In genomic region chr11:35736817-35737216, GRCm38 (mm10) we compare ENCODE assay signal across 17 mouse cellular contexts. TPM values are rescaled to one million over a fixed set of nuclear protein-coding genes. Genes with fewer than 3 reads are reported as not detected.
DNase-seq lines count a peak whose midpoint lies in the region; ATAC-seq and TF ChIP-seq lines count a peak whose summit lies in the region.
"Had no signal": no experiment of that assay in that cellular context is flagged by ENCODE, and none has a peak within 500 bp of the region (broad histone marks: within the 10 kb centered on the region; RNA-seq: fewer than 3 reads in every experiment).

No protein-coding gene starts in this region.

- H3K4me1 ChIP-seq in intestine, embryonic 15.5 days (replicated peaks): 0 out of 2 replicates have a peak, but pooled peaks cover 3% of the 10 kb centered on the region
- peaks cover 6% of the 10 kb centered on the region; the same call in 1 of the 2 replicates for H3K4me1 ChIP-seq in intestine, embryonic 16.5 days (ENCODE audit: control insufficient read depth, insufficient read depth, low read length)
- no peaks in the 10 kb centered on the region for H3K4me1 ChIP-seq in lung, embryonic 14.5 days (ENCODE audit: insufficient read depth)
- no peaks in the 10 kb centered on the region for H3K4me1 ChIP-seq in ES-E14 (ENCODE audit: control insufficient read depth in 2 of 2, insufficient read depth in 2 of 2, low read length in 2 of 2, poor library complexity in 1 of 2)
- H3K4me1 ChIP-seq in small intestine, adult 2 months (ENCODE audit: control insufficient read depth, insufficient read depth, insufficient read length, low read length): peaks cover 18% of the 10 kb centered on the region
- H3K4me1 ChIP-seq: embryonic facial prominence, embryonic 13.5 days; limb, embryonic 13.5 days had no signal

- TF ChIP-seq CTCF in lung, embryonic 14.5 days (IDR thresholded peaks at IDR 0.05; ENCODE audit: low read depth): peak; percentile 36
- TF ChIP-seq CTCF in small intestine, adult 2 months (IDR thresholded peaks at IDR 0.05; ENCODE audit: extremely low read depth, insufficient read length, insufficient replicate concordance, low read depth, low read length): peak; percentile 40; the same call in 1 of the 2 replicates

- no peak overlapping the region for H3K9ac ChIP-seq in intestine, embryonic 15.5 days
- H3K9ac ChIP-seq in intestine, embryonic 16.5 days (ENCODE audit: low read depth, low read length): no peak overlapping the region
- no peak overlapping the region for H3K9ac ChIP-seq in lung, embryonic 14.5 days
- no peak overlapping the region for H3K9ac ChIP-seq in ES-E14 (ENCODE audit: insufficient read depth, low read depth, low read length, poor library complexity, severe bottlenecking)
- H3K9ac ChIP-seq: embryonic facial prominence, embryonic 13.5 days; limb, embryonic 13.5 days had no signal

- no peak overlapping the region for H3K4me3 ChIP-seq in intestine, embryonic 15.5 days (replicated peaks)
- H3K4me3 ChIP-seq in intestine, embryonic 16.5 days (ENCODE audit: low read length): no peak overlapping the region
- H3K4me3 ChIP-seq in lung, embryonic 14.5 days (ENCODE audit: low read depth, low read length): no peak overlapping the region
- no peak overlapping the region for H3K4me3 ChIP-seq in ES-E14 (ENCODE audit: insufficient read depth in 1 of 2, low read depth in 1 of 2, low read length in 2 of 2, poor library complexity in 1 of 2, severe bottlenecking in 1 of 2)
- H3K4me3 ChIP-seq in small intestine, adult 2 months (ENCODE audit: low read depth, low read length): no peak overlapping the region
- H3K4me3 ChIP-seq: embryonic facial prominence, embryonic 13.5 days; limb, embryonic 13.5 days had no signal

- no peak for TF ChIP-seq POLR2A in small intestine, adult 2 months (IDR thresholded peaks at IDR 0.05; ENCODE audit: low read depth, low read length)

- H3K9me3 ChIP-seq in intestine, embryonic 15.5 days: no peaks in the 10 kb centered on the region
- H3K9me3 ChIP-seq in intestine, embryonic 16.5 days (ENCODE audit: control insufficient read depth, low read length): no peaks in the 10 kb centered on the region
- no peaks in the 10 kb centered on the region for H3K9me3 ChIP-seq in lung, embryonic 14.5 days (ENCODE audit: low read depth, low read length)
- H3K9me3 ChIP-seq in ES-E14 (ENCODE audit: control insufficient read depth, insufficient read depth, low read depth, low read length): no peaks in the 10 kb centered on the region
- H3K9me3 ChIP-seq: embryonic facial prominence, embryonic 13.5 days; limb, embryonic 13.5 days had no signal

- no peak overlapping the region for H3K27ac ChIP-seq in intestine, embryonic 15.5 days
- H3K27ac ChIP-seq in intestine, embryonic 16.5 days (ENCODE audit: low read length): no peak overlapping the region
- no peak overlapping the region for H3K27ac ChIP-seq in lung, embryonic 14.5 days (ENCODE audit: low read depth)
- no peak overlapping the region for H3K27ac ChIP-seq in ES-E14 (ENCODE audit: insufficient read depth, low read depth, low read length, poor library complexity, severe bottlenecking)
- H3K27ac ChIP-seq in small intestine, adult 2 months (ENCODE audit: insufficient read depth, low read depth, low read length): peak overlapping the region; percentile 34; the same call in 1 of the 2 replicates
- H3K27ac ChIP-seq: embryonic facial prominence, embryonic 13.5 days; limb, embryonic 13.5 days had no signal

- WGBS in intestine, embryonic 15.5 days: 56% methylated on average over 2 of the region's 2 CpGs
- WGBS in intestine, embryonic 16.5 days: 71% methylated on average over 2 of the region's 2 CpGs
- 54% methylated on average over 2 of the region's 2 CpGs for WGBS in lung, embryonic 14.5 days
- 72% methylated on average over 2 of the region's 2 CpGs for WGBS in small intestine, adult 2 months

- no peak for DNase-seq in lung, embryonic 14.5 days
- no peak for DNase-seq in lung, adult 18-20 months
- DNase-seq in ES-E14 (ENCODE audit: low read depth, low spot score): peak; percentile 20
- no peak for DNase-seq in right cerebral cortex, postnatal 4 days
- DNase-seq: adrenal gland, postnatal 36 days; B cell, adult 2 months; cerebellum, adult 8-10 months; gastrocnemius, postnatal 10 days; kidney, postnatal 25 days; layer of hippocampus, adult 9-11 months; lung, postnatal 10 days had no signal

- in situ Hi-C loops in ES-E14 (cut with MboI; ENCODE audit: low sequenced_read_pairs in 2 of 2, unreplicated experiment in 2 of 2): no loop called here

- no peaks in the 10 kb centered on the region for H3K27me3 ChIP-seq in intestine, embryonic 15.5 days (replicated peaks)
- no peaks in the 10 kb centered on the region for H3K27me3 ChIP-seq in intestine, embryonic 16.5 days (replicated peaks; ENCODE audit: control insufficient read depth, insufficient read depth, low read length)
- H3K27me3 ChIP-seq in lung, embryonic 14.5 days (ENCODE audit: insufficient read depth, low read length): no peaks in the 10 kb centered on the region
- H3K27me3 ChIP-seq in small intestine, adult 2 months (ENCODE audit: control insufficient read depth, insufficient read depth, low read length): no peaks in the 10 kb centered on the region
- H3K27me3 ChIP-seq: embryonic facial prominence, embryonic 13.5 days; limb, embryonic 13.5 days had no signal

- H3K4me2 ChIP-seq in intestine, embryonic 15.5 days (replicated peaks): no peak overlapping the region
- H3K4me2 ChIP-seq in intestine, embryonic 16.5 days (ENCODE audit: low read depth, low read length): no peak overlapping the region
- no peak overlapping the region for H3K4me2 ChIP-seq in lung, embryonic 14.5 days
- H3K4me2 ChIP-seq: embryonic facial prominence, embryonic 13.5 days; limb, embryonic 13.5 days had no signal

- 0 out of 2 replicates have a peak, but pooled peaks have one; percentile 5 for ATAC-seq in intestine, embryonic 15.5 days
- no peak for ATAC-seq in intestine, embryonic 16.5 days
- ATAC-seq in lung, embryonic 14.5 days (ENCODE audit: insufficient read depth): no peak
- ATAC-seq: activated CD4-positive, CD25-positive, alpha-beta regulatory T cell, adult 4 months had no signal

- no peaks in the 10 kb centered on the region for H3K36me3 ChIP-seq in intestine, embryonic 15.5 days
- no peaks in the 10 kb centered on the region for H3K36me3 ChIP-seq in intestine, embryonic 16.5 days (ENCODE audit: control insufficient read depth, insufficient read depth, low read length)
- H3K36me3 ChIP-seq in lung, embryonic 14.5 days (ENCODE audit: insufficient read depth): no peaks in the 10 kb centered on the region
- no peaks in the 10 kb centered on the region for H3K36me3 ChIP-seq in ES-E14 (ENCODE audit: control insufficient read depth, insufficient read depth, low read length, poor library complexity, severe bottlenecking)
- no peaks in the 10 kb centered on the region for H3K36me3 ChIP-seq in small intestine, adult 2 months (ENCODE audit: control insufficient read depth, insufficient read depth, low read length)
- H3K36me3 ChIP-seq: embryonic facial prominence, embryonic 13.5 days; limb, embryonic 13.5 days had no signal

TF ChIP-seq in ES-E14, 5 proteins besides CTCF, POLR2A, EP300 and RAD21:
- TF ChIP-seq CHD2 (IDR thresholded peaks at IDR 0.05; ENCODE audit: low read depth, low read length) (no peak), HCFC1 (IDR thresholded peaks at IDR 0.05; ENCODE audit: borderline replicate concordance, insufficient read depth, low read length) (no peak), ZC3H11A (IDR thresholded peaks at IDR 0.05; ENCODE audit: borderline replicate concordance, low read depth, low read length) (no peak), ZNF384 (IDR thresholded peaks at IDR 0.05; ENCODE audit: low read depth, low read length) (no peak), MAFK (IDR thresholded peaks at IDR 0.05; ENCODE audit: insufficient read depth, low read depth, low read length) (no peak)

RNA-seq across cellular contexts. Expression of gene Pank3, which starts 32.5 kb away (rescaled TPM):
- 28.2 and 28.3 TPM in 2 replicates for polyA plus RNA-seq in intestine, embryonic 15.5 days (2015; fragmentation: Nextera tagmentation; extraction: Ambion mirVana)
- polyA plus RNA-seq in intestine, embryonic 16.5 days (2015; fragmentation: Nextera tagmentation; extraction: Ambion mirVana): 27.1 and 34.9 TPM in 2 replicates
- 21.8 and 22.5 TPM in 2 replicates for polyA plus RNA-seq in lung, embryonic 14.5 days (2014; fragmentation: Nextera tagmentation; extraction: Ambion mirVana)
- total RNA-seq in ES-E14 (2012; rRNA removed): 18.8 and 27.0 TPM in 2 replicates
- 2.1 and 3.7 TPM in 2 replicates for polyA plus RNA-seq in small intestine, adult 2 months (2012; rRNA removed)
